Mouse (Mus musculus) liver, postnatal 0 days (tissue): ENCODE data around the gene Man1a2. TPM values are rescaled to one million over a fixed set of nuclear protein-coding genes. Genes with fewer than 3 reads are reported as not detected.

Experiments used
- ATAC-seq: fragments of 200-750 bp; cut with Nextera tagmentation; 2 replicates; pipeline ENCODE4 v1.8.0; 2017; ENCODE audit warnings: mild to moderate bottlenecking, moderate library complexity
- DNase-seq: peaks from one replicate; pipeline ENCODE4 v3.0.0-alpha.2; 2016
- H3K27ac ChIP-seq: fragments of 300-500 bp; sonication (generic); 2 replicates; pipeline ENCODE4 v1.5.1; 2014; ENCODE audit warnings: antibody characterized with exemption, moderate library complexity, mild to moderate bottlenecking, low read depth
- H3K27me3 ChIP-seq: fragments of 300-500 bp; sonication (generic); 2 replicates; pipeline ENCODE4 v1.6.1; 2014; ENCODE audit warnings: low read length, control low read depth, mixed read lengths; ENCODE audit not compliant: insufficient read depth
- H3K36me3 ChIP-seq: fragments of 300-500 bp; sonication (generic); replicated peaks from 2 replicates; pipeline ENCODE4 v1.6.1; 2014; ENCODE audit warnings: mild to moderate bottlenecking, control low read depth, low read length, moderate library complexity, mixed read lengths; ENCODE audit not compliant: insufficient read depth
- H3K4me1 ChIP-seq: fragments of 300-500 bp; sonication (generic); 2 replicates; pipeline ENCODE4 v1.6.1; 2014; ENCODE audit warnings: antibody characterized with exemption, mild to moderate bottlenecking, control low read depth; ENCODE audit not compliant: insufficient read depth
- H3K4me2 ChIP-seq: fragments of 300-500 bp; sonication (generic); 2 replicates; pipeline ENCODE4 v1.6.1; 2014; ENCODE audit warnings: low read depth, mild to moderate bottlenecking, low read length, moderate library complexity, mixed read lengths
- H3K4me3 ChIP-seq: fragments of 300-500 bp; sonication (generic); 2 replicates; pipeline ENCODE4 v1.5.1; 2014; ENCODE audit warnings: low read depth, low read length
- H3K9ac ChIP-seq: fragments of 300-500 bp; sonication (generic); replicated peaks from 2 replicates; pipeline ENCODE4 v1.6.1; 2014; ENCODE audit warnings: mild to moderate bottlenecking, moderate library complexity
- H3K9me3 ChIP-seq: fragments of 300-500 bp; sonication (generic); 2 replicates; pipeline ENCODE4 v1.6.1; 2016; ENCODE audit warnings: mild to moderate bottlenecking, control low read depth, low read length, mixed read lengths
- CTCF ChIP-seq: sonication (generic); IDR thresholded peaks from 2 replicates; pipeline ENCODE4 v1.5.1; 2016; ENCODE audit warnings: antibody characterized with exemption, low read depth
- EP300 ChIP-seq: IDR thresholded peaks from 2 replicates; pipeline ENCODE4 v1.6.1; 2016; ENCODE audit warnings: antibody characterized with exemption, low read depth, mild to moderate bottlenecking
- WGBS: fragments of 180-500 bp; shearing (Covaris S2); extraction: QIAGEN DNeasy Blood & Tissue Kit; methylation state at CpG from one replicate; pipeline ENCODE4 v1.1.7; 2014; ENCODE audit not compliant: insufficient replicate concordance; 5-methylcytosine and 5-hydroxymethylcytosine counted together
- polyA plus RNA-seq: library from polyadenylated mRNA; unstranded; fragments of >200 nt; fragmentation: Nextera tagmentation; extraction: Ambion mirVana; gene quantifications from 2 replicates; pipeline ENCODE4 v1.2.1, GENCODE M21; 2015

Man1a2 gene
- polyA plus RNA-seq, 1 experiment from 2014 or later, result 40.4 TPM

- TF ChIP-seq EP300 (no peak), CTCF (no peak)
- 88% methylated on average over 7 of the region's 7 CpGs for WGBS
- Histone ChIP-seq H3K27me3 (no peaks in the 10 kb centered on the region), H3K27ac (no peak overlapping the region), H3K9me3 (no peaks in the 10 kb centered on the region), H3K4me3 (no peak overlapping the region), H3K4me2 (no peak overlapping the region), H3K9ac (no peak overlapping the region), H3K36me3 (peaks cover 2% of the 10 kb centered on the region; the same call in 1 of the 2 replicates), H3K4me1 (no peaks in the 10 kb centered on the region)
- ATAC-seq (no peak), DNase-seq (no peak)
Observed at GRCm38 (mm10) chr3:100562455-100562854, 122.8 kb downstream of the Man1a2 start.

GRCm38 (mm10) chr3:100561561-100562175 lies 123.6 kb downstream of the Man1a2 start:
- no peak for TF ChIP-seq EP300
- no peak for TF ChIP-seq CTCF
- no peaks in the 10 kb centered on the region for H3K4me1 ChIP-seq
- no peak overlapping the region for H3K9ac ChIP-seq
- H3K36me3 ChIP-seq, result peaks cover 2% of the 10 kb centered on the region; the same call in 1 of the 2 replicates
- 87% methylated on average over 2 of the region's 2 CpGs for WGBS
- H3K4me2 ChIP-seq, result no peak overlapping the region
- H3K9me3 ChIP-seq, result no peaks in the 10 kb centered on the region
- no peak overlapping the region for H3K27ac ChIP-seq
- ATAC-seq (no peak), DNase-seq (no peak)
- no peak overlapping the region for H3K4me3 ChIP-seq
- no peaks in the 10 kb centered on the region for H3K27me3 ChIP-seq

GRCm38 (mm10) chr3:100559431-100559830 lies 125.9 kb downstream of the Man1a2 start:
- H3K4me2 ChIP-seq, result no peak overlapping the region
- H3K9ac ChIP-seq, result no peak overlapping the region
- no peaks in the 10 kb centered on the region for H3K4me1 ChIP-seq
- no peak overlapping the region for H3K4me3 ChIP-seq
- TF ChIP-seq CTCF (no peak), EP300 (no peak)
- 0 out of 2 replicates have a peak, but pooled peaks cover 1% of the 10 kb centered on the region for H3K36me3 ChIP-seq
- DNase-seq (no peak), ATAC-seq (no peak)
- no peaks in the 10 kb centered on the region for H3K9me3 ChIP-seq
- H3K27me3 ChIP-seq, result no peaks in the 10 kb centered on the region
- H3K27ac ChIP-seq, result no peak overlapping the region
- WGBS, result 95% methylated on average over 7 of the region's 7 CpGs

- 58% methylated on average over 4 of the region's 4 CpGs for WGBS
- no peaks in the 10 kb centered on the region for H3K9me3 ChIP-seq
- H3K4me2 ChIP-seq, result no peak overlapping the region
- no peak overlapping the region for H3K4me3 ChIP-seq
- TF ChIP-seq CTCF (no peak), EP300 (no peak)
- H3K27me3 ChIP-seq, result no peaks in the 10 kb centered on the region
- H3K4me1 ChIP-seq, result no peaks in the 10 kb centered on the region
- no peak overlapping the region for H3K9ac ChIP-seq
- no peaks in the 10 kb centered on the region for H3K36me3 ChIP-seq
- ATAC-seq (no peak), DNase-seq (no peak)
- no peak overlapping the region for H3K27ac ChIP-seq
Observed at GRCm38 (mm10) chr3:100558211-100558708, 127.0 kb downstream of the Man1a2 start.

GRCm38 (mm10) chr3:100554843-100555242 lies 130.5 kb downstream of the Man1a2 start:
- 45% methylated on average over 5 of the region's 5 CpGs for WGBS

GRCm38 (mm10) chr3:100552171-100552570 lies 133.1 kb downstream of the Man1a2 start:
- 79% methylated on average over 3 of the region's 3 CpGs for WGBS
- ATAC-seq, result no peak
- Histone ChIP-seq H3K27ac (no peak overlapping the region), H3K4me3 (no peak overlapping the region), H3K4me1 (peaks cover 2% of the 10 kb centered on the region), H3K9me3 (no peaks in the 10 kb centered on the region; the same call in 1 of the 2 replicates), H3K27me3 (no peaks in the 10 kb centered on the region), H3K36me3 (no peaks in the 10 kb centered on the region), H3K9ac (no peak overlapping the region), H3K4me2 (no peak overlapping the region)
- DNase-seq, result no peak
- no peak for TF ChIP-seq EP300
- TF ChIP-seq CTCF, result no peak

More at GRCm38 (mm10) chr3:100554843-100555242, 130.5 kb downstream of the Man1a2 start:
- Histone ChIP-seq H3K4me2 (no peak overlapping the region), H3K9me3 (no peaks in the 10 kb centered on the region; the same call in 1 of the 2 replicates), H3K9ac (no peak overlapping the region), H3K4me3 (no peak overlapping the region), H3K36me3 (no peaks in the 10 kb centered on the region), H3K4me1 (no peaks in the 10 kb centered on the region), H3K27me3 (no peaks in the 10 kb centered on the region), H3K27ac (no peak overlapping the region)
- no peak for DNase-seq
- TF ChIP-seq CTCF (peak; percentile 60), EP300 (no peak)
- no peak for ATAC-seq
